Mouse (Mus musculus): ENCODE measurements around the gene Fndc8.

DNA sequence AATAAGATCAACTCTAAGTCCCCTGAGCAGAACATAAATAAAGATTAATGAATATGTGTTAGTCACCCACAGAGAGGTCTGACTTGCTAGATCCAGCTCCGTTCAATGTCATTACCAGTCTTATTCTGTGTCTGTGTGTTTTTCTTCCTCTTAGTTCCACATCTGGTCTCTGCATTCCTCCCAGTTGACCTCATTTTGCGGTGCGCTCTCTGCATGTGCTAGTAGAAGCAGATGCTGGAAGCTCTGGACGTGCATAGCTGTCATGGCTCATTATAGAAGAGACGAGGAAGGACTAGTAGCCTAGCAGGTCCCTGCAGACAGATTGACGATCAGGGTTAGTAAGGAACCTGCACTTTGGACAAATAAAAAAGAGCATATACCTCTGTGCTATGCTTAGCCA, 51.4 kb downstream of the Fndc8 start:
- TF ChIP-seq CTCF (IDR thresholded peaks at IDR 0.05; ENCODE audit: insufficient read depth, low read length) = no peak
- TF ChIP-seq POLR2A (IDR thresholded peaks at IDR 0.05; ENCODE audit: borderline replicate concordance, extremely low read depth, low read depth, low read length) = no peak
